Mouse (Mus musculus) ovary, postnatal 14 days (tissue): ENCODE results near the gene Fgr.
A peak's percentile ranks its signal among the peaks of the same experiment; 100 is the strongest.
"Not testable (repeated sequence)": the region's sequence is repeated elsewhere in the genome, so short reads cannot be mapped to it uniquely, and the experiment has no call there.

Experiments
- DNase-seq: peaks from one replicate; pipeline ENCODE4 v3.0.0; 2022; ENCODE audit warnings: low spot score

Fgr gene

DNA sequence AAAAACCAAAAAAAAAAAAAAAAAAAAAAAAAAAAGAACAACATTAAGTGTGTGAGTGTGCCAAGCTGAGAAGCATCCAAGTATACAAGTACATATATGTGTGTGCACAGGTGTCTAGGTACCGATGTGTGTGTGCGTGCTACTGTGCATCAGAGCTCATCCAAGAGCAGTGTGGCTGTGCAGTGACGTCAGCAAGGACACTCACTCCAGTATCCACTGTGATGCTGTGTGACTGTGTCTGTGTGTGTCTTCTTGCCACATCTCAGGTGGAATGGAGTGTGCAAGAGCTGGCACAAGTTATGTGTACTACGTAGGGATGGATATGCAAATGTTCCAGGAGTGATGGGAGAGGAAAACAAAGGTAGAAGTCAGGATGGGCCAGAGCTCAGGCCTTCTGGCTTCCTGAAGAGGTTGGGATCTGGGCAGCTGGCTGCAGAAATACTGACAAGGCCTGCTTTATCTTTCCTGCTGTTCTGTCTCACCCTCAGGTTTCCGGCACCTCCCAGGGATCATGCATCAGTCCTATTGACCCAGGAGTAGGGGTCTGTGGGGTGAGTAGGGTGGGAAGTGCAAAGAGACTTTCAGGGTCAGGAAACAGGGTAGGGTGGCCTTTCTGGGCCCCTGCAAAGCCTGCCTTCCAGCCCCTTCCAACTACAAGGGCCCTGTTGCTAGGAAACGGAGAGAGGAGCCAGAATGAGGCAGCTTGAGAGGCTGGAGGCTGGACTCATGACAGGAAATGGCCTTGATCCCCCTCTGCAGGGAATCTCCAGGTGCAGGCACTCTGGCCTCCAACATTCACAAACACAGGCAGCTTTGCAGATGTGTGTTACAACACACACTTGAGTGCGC, 10.0 kb downstream of the Fgr start:
- no peak for DNase-seq

DNA sequence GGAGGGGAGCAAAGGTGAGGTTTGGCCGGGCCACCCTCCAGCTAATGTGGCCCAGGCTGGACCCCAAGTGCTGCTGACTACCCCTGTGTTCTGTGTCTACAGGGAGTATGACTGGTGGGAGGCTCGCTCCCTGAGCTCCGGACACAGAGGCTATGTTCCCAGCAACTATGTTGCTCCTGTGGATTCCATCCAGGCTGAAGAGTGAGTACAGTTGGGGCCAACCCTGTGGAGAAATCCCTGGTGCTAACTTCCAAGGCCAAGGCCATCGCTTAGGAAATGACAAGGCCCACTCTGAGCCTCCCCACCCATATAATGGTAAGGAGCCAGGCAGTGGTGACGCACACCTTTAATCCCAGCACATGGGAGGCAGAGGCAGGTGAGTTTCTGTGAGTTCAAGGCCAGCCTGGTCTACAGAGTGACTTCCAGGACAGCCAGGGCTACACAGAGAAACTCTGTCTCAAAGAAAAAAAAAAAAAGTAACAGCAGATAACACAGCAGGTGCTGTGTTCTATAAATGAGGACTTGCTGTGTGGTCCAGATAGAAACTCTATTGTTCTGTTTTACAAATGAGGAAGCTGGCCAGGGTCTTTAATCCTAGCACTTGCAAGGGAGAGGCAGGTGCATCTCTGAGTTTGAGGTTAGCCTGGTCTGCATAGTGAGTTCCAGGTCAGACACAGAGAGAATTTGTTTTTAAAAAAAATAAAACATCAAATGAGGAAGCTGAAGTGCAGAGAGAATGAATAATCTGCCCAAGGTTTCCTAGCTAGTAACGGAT, 14.9 kb downstream of the Fgr start:
- DNase-seq, result no peak

DNA sequence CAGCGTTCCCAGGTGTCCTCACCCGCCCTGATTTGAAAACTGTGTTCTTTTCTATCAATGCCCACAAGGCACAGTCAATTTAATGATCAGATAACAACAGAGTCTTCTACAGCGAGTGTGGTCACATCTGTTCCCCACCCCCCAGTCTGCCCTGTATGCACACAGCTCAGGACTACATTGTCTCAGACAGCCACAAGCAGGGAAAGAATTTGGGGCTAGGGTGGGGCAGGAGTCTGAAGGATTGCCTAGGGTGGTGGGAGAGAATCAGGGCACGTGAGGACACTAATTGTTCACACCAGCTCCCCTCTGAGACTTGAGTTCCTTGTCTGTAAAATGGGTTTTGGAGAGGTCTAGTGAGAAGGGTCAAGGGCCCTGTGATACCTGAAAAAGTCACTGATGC, 19.7 kb downstream of the Fgr start:
- DNase-seq, result no peak

- no peak for DNase-seq
These were observed 23.8 kb downstream of the Fgr start for GRCm38 (mm10) chr4:132997469-132998237.

DNA sequence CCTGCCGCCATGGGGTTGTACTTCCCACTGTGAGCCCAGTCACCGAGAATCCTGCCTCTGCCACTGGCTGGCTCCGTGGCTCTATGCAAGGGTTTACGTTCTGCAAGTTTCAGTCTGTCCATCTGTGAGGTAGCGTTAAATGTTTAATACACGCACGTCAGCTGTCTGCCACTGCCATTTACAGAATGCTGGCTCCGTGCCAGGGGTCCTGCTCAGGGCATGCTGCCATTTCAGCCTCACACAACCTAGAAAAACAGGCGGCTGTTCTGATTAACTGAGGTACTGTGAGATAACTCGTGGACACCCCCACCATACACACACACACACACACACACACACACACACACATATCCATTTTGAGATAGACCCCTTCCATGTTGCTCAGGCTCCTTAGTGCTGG, 29.0 kb downstream of the Fgr start:
- DNase-seq, result no peak

GRCm38 (mm10) chr4:133003316-133004018, 29.6 kb downstream of the Fgr start:
- DNase-seq, result no peak

- DNase-seq, result peak; percentile 81
These were observed 31.3 kb downstream of the Fgr start for GRCm38 (mm10) chr4:133005233-133005632.

- DNase-seq, result not testable (repeated sequence)
These were observed 32.1 kb downstream of the Fgr start for GRCm38 (mm10) chr4:133005885-133006451.

- no peak for DNase-seq
These were observed 33.9 kb downstream of the Fgr start for GRCm38 (mm10) chr4:133007513-133008380.

GRCm38 (mm10) chr4:133009131-133009530, 35.2 kb downstream of the Fgr start:
- no peak for DNase-seq

DNA sequence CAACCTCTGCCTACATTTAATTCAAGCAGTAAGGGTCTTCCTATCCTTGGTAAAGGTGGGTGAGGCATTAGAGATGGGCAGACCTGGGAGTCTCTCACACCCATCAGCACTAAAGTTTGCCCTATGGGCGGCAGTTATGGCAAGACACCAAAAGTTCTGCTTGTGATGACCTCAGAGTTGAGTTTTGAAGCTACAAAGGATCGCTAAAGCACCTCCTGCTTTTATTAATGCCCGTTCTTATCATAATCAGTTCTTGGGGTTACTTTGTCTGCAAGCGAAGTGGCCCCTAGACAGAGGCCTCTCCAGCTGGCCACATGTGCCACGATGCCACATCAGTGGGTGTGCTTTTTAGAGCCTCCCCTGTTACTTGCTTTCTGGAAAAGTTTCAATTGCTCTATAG, 35.8 kb downstream of the Fgr start:
- no peak for DNase-seq

DNA sequence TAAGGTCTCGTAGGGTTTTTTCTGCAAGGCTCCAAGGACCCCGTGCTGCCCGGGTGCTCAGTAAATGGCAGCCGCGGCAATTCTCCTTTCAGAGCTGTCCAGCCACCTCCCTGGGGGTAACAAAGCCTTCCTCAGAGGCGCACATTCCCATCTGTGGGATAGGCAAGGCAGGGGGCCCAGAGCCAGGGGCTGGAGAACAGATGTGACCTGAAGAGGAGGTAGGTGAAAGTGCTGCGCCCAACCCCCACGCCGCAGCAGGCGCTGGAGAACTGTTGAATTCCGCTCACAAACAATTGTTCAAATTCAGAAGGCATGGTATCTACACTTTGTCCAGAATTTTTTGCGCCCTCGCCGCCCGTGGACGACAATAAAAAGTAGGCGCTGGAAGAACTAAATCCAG, 36.7 kb downstream of the Fgr start:
- no peak for DNase-seq

- DNase-seq, result peak; percentile 88
These were observed 37.3 kb downstream of the Fgr start, which contains the start of gene Ahdc1 for GRCm38 (mm10) chr4:133011028-133011820. Ahdc1 (plus strand) TSS chr4:133011260.

DNA sequence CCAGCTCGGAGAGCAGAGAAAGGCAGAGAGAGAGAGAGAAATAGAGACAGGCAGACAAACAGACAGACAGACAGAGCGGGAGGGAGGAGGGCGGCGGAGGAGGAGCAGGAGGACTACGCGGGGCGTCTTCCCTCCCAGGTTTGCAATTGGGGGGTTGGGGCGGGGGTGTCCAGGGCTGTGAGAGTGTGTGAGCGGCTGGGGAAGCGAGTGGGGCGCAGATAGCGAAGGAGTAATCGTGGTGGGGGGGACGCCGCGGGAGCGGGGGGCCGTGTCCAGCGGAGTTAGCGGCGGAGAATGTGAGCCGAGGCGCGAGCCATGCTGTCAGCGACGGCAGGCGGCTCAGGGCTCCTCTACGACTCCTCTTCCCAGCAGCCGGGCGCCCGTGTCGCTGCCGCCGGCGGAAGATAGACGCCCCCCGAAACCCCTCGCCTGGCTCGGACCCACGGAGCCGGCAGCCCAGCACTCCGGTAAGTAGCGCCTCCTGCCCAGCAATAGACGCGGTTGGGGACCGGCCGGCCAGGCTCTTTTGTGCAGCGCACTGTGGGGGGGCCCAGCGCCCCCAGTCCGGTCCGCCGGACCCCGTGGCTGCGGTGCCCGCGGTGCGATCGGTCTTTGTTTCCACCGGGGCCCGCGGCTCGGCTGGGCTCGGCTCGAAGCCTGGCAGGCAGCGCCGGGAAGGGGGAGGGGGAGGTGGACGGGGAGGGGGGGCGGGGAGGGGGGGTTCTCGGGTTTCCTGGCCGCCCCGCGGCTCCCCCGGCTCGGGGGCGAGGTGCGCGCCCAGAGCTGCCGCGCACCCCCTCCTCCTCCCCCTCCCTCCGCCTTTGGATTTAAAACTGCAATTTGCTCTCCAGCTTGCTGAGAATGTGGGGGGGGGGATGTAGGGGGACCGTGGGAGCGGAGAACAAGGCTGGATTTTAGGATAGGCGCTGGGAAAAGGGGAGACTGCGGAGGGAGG, 38.2 kb downstream of the Fgr start:
- DNase-seq, result peak; percentile 61

GRCm38 (mm10) chr4:133012776-133013265, 38.9 kb downstream of the Fgr start:
- no peak for DNase-seq

DNA sequence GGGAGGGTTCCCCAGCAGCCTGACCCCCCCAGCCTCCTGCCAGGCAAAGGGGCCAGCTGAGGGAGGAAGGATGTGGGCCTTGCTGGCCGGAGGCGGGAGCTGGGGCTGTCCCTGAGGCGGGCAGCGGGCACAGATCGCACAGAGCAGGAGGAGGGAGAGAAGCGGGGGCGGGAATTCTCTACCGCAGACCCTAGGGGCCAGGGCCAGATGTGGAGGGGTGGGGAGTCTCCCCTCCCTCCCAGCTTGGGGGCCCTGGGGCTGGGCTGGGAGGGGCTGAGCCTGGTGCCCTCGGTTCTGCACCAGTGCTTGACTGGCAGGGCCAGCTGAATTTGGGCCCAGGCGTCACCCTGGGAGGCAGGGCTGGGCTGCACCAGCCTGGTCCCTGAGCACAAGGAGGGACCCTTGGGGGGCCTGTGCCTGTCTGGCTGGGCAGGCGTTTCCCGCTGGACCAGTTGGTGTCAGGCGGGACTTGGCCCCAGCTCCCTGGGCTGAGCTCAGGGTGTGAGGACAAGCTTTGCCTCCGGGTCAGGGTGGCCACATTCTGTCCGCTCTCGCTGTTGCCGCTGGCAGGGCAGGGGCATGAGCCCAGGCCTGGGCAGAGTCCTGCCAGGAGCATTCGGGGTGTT, 39.5 kb downstream of the Fgr start:
- DNase-seq, result no peak

- no peak for DNase-seq
These were observed 40.2 kb downstream of the Fgr start for GRCm38 (mm10) chr4:133014088-133014487.
